Mouse (Mus musculus) kidney, postnatal 0 days (tissue): ENCODE measurements at regions not wholly inside any gene's neighbourhood (a gene's known extent, or its start where the extent isn't known, plus 50 kb on each side); places are given as distances from the start of the nearest gene placed in this dataset.
A peak's percentile ranks its signal among the peaks of the same experiment; 100 is the strongest.
"Not testable (repeated sequence)": the region's sequence is repeated elsewhere in the genome, so short reads cannot be mapped to it uniquely, and the experiment has no call there.

ENCODE experiments used
- ATAC-seq: fragments of 200-750 bp; cut with Nextera tagmentation; replicated peaks from 2 replicates; pipeline ENCODE4 v1.8.0; 2017; ENCODE audit warnings: low read depth, moderate number of reproducible peaks, moderate TSS enrichment, moderate library complexity; ENCODE audit not compliant: low FRiP score
- DNase-seq: peaks from one replicate; pipeline ENCODE4 v3.0.0-alpha.2; 2016; ENCODE audit warnings: low spot score
- H3K27ac ChIP-seq: fragments of 300-500 bp; sonication (generic); 2 replicates; pipeline ENCODE4 v1.5.1; 2014; ENCODE audit warnings: mild to moderate bottlenecking
- H3K27me3 ChIP-seq: fragments of 300-500 bp; sonication (generic); 2 replicates; pipeline ENCODE4 v1.6.1; 2014; ENCODE audit warnings: low read length, mixed read lengths; ENCODE audit not compliant: insufficient read depth
- H3K36me3 ChIP-seq: fragments of 300-500 bp; sonication (generic); 2 replicates; pipeline ENCODE4 v1.6.1; 2014; ENCODE audit warnings: low read length, mixed read lengths; ENCODE audit not compliant: insufficient read depth
- H3K4me1 ChIP-seq: fragments of 300-500 bp; sonication (generic); replicated peaks from 2 replicates; pipeline ENCODE4 v1.6.1; 2014; ENCODE audit warnings: antibody characterized with exemption, low read length, mixed read lengths; ENCODE audit not compliant: insufficient read depth
- H3K4me2 ChIP-seq: fragments of 300-500 bp; sonication (generic); 2 replicates; pipeline ENCODE4 v1.6.1; 2014; ENCODE audit warnings: mild to moderate bottlenecking, low read length, moderate library complexity, mixed read lengths
- H3K4me3 ChIP-seq: fragments of 300-500 bp; sonication (generic); replicated peaks from 2 replicates; pipeline ENCODE4 v1.5.1; 2014; ENCODE audit warnings: low read depth, low read length
- H3K9ac ChIP-seq: fragments of 300-500 bp; sonication (generic); 2 replicates; pipeline ENCODE4 v1.6.1; 2014; ENCODE audit warnings: low read depth, low read length
- H3K9me3 ChIP-seq: fragments of 300-500 bp; sonication (generic); replicated peaks from 2 replicates; pipeline ENCODE4 v1.6.1; 2016; ENCODE audit warnings: low read length, inconsistent platforms, mixed read lengths
- CTCF ChIP-seq: IDR thresholded peaks from 2 replicates; pipeline ENCODE4 v1.5.1; 2016; ENCODE audit warnings: antibody characterized with exemption, low read depth, mild to moderate bottlenecking, moderate library complexity
- WGBS: fragments of 180-500 bp; shearing (Covaris S2); extraction: QIAGEN DNeasy Blood & Tissue Kit; methylation state at CpG from one replicate; pipeline ENCODE4 v1.1.7; 2014; 5-methylcytosine and 5-hydroxymethylcytosine counted together

GRCm38 (mm10) chr13:50031757-50032156, 218.4 kb downstream of the Gm906 start:
- DNase-seq: peak; percentile 1
- no peak overlapping the region for H3K4me2 ChIP-seq
- H3K9me3 ChIP-seq: no peaks in the 10 kb centered on the region
- no peak overlapping the region for H3K4me3 ChIP-seq
- 29% methylated on average over 1 of the region's 1 CpGs for WGBS
- ATAC-seq: no peak
- H3K27me3 ChIP-seq: no peaks in the 10 kb centered on the region
- H3K9ac ChIP-seq: no peak overlapping the region
- peak; percentile 37; the same call in 1 of the 2 replicates for TF ChIP-seq CTCF
- no peak overlapping the region for H3K27ac ChIP-seq
- H3K36me3 ChIP-seq: no peaks in the 10 kb centered on the region
- no peaks in the 10 kb centered on the region for H3K4me1 ChIP-seq

GRCm38 (mm10) chr13:50007730-50008129, 208.9 kb upstream of the Gm30302 start:
- not testable (repeated sequence) for ATAC-seq, H3K4me2 ChIP-seq, H3K27me3 ChIP-seq, H3K36me3 ChIP-seq, H3K4me1 ChIP-seq, H3K27ac ChIP-seq, H3K9ac ChIP-seq, H3K9me3 ChIP-seq, H3K4me3 ChIP-seq, DNase-seq
- 60% methylated on average over 3 of the region's 3 CpGs for WGBS

GRCm38 (mm10) chr13:49966072-49966471, 167.3 kb upstream of the Gm30302 start:
- H3K4me2 ChIP-seq, DNase-seq, H3K9me3 ChIP-seq, H3K27me3 ChIP-seq, H3K36me3 ChIP-seq, H3K27ac ChIP-seq, H3K4me1 ChIP-seq, H3K4me3 ChIP-seq, ATAC-seq, H3K9ac ChIP-seq: not testable (repeated sequence)
- 58% methylated on average over 3 of the region's 4 CpGs for WGBS

GRCm38 (mm10) chr13:49957993-49958681, 159.3 kb upstream of the Gm30302 start:
- H3K4me1 ChIP-seq, H3K4me2 ChIP-seq, H3K9ac ChIP-seq, ATAC-seq, H3K27ac ChIP-seq, H3K4me3 ChIP-seq, H3K36me3 ChIP-seq, H3K9me3 ChIP-seq, H3K27me3 ChIP-seq: not testable (repeated sequence)
- DNase-seq: peak; percentile 37
- TF ChIP-seq CTCF: peak; percentile 50
- 17% methylated on average over 5 of the region's 6 CpGs for WGBS

- TF ChIP-seq CTCF: no peak
- ATAC-seq (no peak), DNase-seq (no peak)
- Histone ChIP-seq H3K4me1 (no peaks in the 10 kb centered on the region), H3K36me3 (no peaks in the 10 kb centered on the region), H3K9me3 (no peaks in the 10 kb centered on the region), H3K4me2 (no peak overlapping the region), H3K27ac (no peak overlapping the region), H3K27me3 (no peaks in the 10 kb centered on the region), H3K9ac (no peak overlapping the region), H3K4me3 (no peak overlapping the region)
- WGBS: 86% methylated on average over 2 of the region's 2 CpGs
Observed at GRCm38 (mm10) chr13:49915781-49916180, 117.0 kb upstream of the Gm30302 start.
